Mouse (Mus musculus) embryo, embryonic 9.5 days (tissue): ENCODE results near the gene Zswim5.
A peak's percentile ranks its signal among the peaks of the same experiment; 100 is the strongest.
"Not testable (repeated sequence)": the region's sequence is repeated elsewhere in the genome, so short reads cannot be mapped to it uniquely, and the experiment has no call there.

Experiments
- DNase-seq: peaks from one replicate; pipeline ENCODE4 v3.0.0-alpha.2; 2017; ENCODE audit errors: extremely low spot score

The Zswim5 gene

GRCm38 (mm10) chr4:116876995-116877728 lies at the start of gene Zswim5:
TSS of gene Zswim5 (plus strand) at chr4:116877376.
- peak; percentile 84 for DNase-seq

DNA sequence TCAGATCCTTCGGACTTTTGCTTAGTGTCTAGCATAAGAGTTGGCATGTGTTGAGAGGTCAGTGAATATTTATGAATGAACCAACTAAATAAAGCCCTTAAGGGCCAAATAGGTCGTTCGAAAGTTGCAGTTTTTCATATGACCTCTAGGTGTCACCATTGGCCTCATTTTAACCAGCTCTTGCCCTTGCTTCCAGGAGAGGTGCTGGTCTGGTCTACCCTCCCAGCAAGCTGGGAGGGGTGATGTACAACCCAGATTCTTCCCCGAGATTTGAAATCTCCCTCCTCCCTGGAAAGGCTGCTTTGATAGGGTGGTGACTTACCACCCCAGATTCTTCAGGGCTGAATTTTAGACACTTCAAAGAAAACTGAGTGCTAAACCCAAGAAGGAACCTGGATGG lies 49.4 kb upstream of the Zswim5 start:
- DNase-seq, result peak; percentile 69

DNA sequence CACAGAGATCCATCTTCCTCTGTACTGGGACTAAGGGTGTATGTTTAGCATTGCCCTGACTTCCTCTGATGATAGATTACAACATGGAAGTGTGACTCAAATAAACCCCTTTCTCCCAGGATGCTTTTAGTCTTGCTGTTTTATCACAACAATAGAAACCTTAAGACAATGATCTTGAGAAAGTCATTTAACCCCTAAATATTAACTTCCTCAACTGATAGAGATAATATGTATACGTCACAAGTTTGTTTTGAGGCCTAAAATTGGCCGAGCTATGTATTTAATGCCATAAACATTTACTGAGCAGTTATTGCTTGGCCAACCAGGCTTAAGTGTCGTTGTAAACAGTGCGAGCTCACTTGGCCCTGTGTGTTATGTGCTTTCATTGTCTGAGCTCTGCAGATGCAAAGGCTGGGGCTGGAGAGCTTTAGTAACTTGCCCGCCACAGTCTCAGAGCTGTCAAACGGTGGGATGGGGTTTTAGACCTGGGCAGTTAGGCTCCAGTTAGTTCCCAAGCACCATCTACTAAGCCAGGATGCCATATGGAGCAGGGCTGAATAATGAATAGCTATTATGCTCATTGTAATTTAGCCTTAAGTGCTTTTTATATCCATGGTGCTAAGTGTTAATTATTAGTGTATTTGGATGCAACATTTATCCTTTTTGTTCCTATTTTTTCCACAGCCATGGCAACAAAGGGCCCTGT lies 47.7 kb upstream of the Zswim5 start:
- no peak for DNase-seq

DNA sequence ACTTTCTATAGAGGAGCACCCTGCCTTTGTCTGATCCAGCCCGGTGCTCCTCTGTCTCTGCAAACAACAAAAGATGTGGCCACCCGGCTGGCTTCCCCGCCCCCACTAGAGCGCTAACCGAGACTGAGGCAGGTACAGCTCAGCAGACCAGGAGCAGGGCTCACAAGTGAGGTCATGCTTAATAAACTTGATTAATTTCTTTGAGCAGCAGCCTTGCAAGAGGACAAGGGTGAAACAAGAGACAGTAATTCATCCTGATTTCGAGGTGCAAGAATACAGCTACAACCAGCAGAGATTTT lies 47.2 kb upstream of the Zswim5 start:
- DNase-seq, result peak; percentile 50

GRCm38 (mm10) chr4:116838999-116839398 lies 38.2 kb upstream of the Zswim5 start:
- DNase-seq, result peak; percentile 53

- DNase-seq, result not testable (repeated sequence)
Observed at GRCm38 (mm10) chr4:116840096-116840495, 37.1 kb upstream of the Zswim5 start.

DNA sequence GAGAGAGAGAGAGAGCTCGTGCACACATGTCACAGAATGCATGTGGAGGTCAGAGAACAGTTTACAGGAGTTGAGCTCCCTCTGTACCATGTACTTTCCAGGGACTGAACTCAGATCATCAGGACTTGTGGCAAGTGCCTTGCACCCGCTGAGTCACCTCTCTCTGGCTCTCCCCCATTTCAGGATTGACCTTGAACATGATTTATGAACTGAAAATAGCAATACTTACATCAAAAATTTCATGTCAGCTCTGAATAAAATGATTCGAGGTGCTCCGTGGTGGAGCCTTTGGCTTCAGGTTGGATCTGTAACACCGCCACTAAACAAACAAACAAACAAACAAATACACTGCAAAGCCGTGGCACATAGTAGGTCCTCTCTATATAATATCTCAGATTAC lies 36.3 kb upstream of the Zswim5 start:
- no peak for DNase-seq

- DNase-seq, result no peak
Observed at GRCm38 (mm10) chr4:116844324-116844723, 32.9 kb upstream of the Zswim5 start.

DNA sequence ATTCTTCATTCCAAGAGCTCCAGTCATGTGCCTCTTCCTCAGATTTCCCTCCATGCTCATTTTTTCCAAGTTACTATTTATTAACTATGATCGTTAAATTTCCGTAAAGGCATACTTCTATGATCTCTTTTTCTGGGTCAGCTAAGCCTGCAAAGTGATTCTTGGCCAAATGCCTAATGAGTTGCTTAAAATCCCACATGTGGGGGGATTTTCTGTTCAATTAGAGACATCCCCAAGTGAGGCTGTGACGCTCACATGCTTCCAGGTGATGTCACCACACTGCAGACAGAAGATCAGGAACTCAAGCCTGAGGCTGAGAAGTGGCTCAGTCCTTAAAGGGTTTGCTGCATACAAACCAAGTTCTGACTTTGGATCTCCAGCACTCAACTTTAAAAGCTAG lies 27.3 kb upstream of the Zswim5 start:
- DNase-seq, result no peak

- DNase-seq, result no peak
Observed at GRCm38 (mm10) chr4:116854286-116854685, 22.9 kb upstream of the Zswim5 start.

- DNase-seq, result no peak
Observed at GRCm38 (mm10) chr4:116857203-116857602, 20.0 kb upstream of the Zswim5 start.

DNA sequence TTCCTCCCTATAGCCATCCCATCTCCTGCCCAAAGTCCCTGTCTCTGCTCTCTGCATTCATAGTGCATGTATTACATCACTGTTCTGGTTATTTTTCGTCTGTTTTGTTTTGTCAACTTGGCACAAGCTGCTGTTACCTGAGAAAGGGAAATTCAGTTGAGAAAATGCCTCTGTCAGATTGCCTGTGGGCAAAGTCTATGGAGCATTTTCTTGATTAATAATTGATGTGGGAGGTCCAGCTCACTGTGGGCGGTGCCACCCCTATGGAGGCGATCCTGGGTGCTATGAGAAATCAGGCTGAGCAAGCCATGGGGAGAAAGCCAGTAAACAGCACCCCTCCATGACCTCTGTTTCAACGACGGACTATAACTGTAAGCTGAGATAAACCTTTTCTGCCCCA lies 17.5 kb upstream of the Zswim5 start:
- no peak for DNase-seq

DNA sequence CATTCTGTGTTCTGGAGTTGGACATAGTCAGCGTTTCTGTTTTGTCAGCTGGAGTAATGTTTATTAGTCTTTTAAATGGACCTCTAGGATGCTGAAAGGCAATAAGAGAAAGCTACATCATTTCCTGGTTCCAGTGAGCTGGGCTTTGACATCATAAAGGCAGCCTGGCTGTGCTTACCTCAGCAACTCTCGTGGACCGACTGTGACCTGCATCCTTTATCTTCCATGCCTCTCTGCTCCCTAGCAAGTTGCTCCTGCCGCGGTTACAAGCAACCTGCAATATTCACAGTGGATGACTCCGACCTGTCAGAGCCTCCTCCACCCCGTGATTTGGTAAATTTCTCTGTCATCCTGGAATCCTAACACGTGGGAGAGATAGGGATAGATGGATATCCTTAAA lies 15.2 kb upstream of the Zswim5 start:
- no peak for DNase-seq

GRCm38 (mm10) chr4:116869898-116870297 lies 7.3 kb upstream of the Zswim5 start:
- DNase-seq, result no peak

- DNase-seq, result no peak
Observed at GRCm38 (mm10) chr4:116874595-116874994, 2.6 kb upstream of the Zswim5 start.

DNA sequence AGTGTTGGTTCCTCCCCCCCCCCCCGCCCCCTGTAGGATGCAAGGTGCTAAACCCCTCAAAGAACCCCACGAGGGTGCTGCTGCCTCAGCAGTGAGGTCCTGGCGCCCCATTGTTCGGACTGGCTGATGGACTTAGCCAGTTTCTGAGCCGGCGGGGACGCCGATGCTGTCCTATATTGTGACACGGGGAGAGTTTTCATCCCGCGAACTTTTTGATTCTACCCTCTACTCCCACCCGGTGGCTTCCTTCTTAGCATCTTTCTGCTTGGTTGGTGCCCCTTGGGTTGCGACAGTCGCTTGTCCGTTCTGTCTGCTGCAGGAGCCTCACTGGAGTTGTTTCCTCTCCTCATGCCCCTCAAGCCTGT lies 564 bp upstream of the Zswim5 start:
- DNase-seq, result peak; percentile 81

GRCm38 (mm10) chr4:116877729-116878321 lies 649 bp downstream of the Zswim5 start:
- peak; percentile 61 for DNase-seq

- DNase-seq, result peak; percentile 45
Observed at GRCm38 (mm10) chr4:116878491-116878890, 1.3 kb downstream of the Zswim5 start.

- no peak for DNase-seq
Observed at GRCm38 (mm10) chr4:116882679-116883078, 5.5 kb downstream of the Zswim5 start.

DNA sequence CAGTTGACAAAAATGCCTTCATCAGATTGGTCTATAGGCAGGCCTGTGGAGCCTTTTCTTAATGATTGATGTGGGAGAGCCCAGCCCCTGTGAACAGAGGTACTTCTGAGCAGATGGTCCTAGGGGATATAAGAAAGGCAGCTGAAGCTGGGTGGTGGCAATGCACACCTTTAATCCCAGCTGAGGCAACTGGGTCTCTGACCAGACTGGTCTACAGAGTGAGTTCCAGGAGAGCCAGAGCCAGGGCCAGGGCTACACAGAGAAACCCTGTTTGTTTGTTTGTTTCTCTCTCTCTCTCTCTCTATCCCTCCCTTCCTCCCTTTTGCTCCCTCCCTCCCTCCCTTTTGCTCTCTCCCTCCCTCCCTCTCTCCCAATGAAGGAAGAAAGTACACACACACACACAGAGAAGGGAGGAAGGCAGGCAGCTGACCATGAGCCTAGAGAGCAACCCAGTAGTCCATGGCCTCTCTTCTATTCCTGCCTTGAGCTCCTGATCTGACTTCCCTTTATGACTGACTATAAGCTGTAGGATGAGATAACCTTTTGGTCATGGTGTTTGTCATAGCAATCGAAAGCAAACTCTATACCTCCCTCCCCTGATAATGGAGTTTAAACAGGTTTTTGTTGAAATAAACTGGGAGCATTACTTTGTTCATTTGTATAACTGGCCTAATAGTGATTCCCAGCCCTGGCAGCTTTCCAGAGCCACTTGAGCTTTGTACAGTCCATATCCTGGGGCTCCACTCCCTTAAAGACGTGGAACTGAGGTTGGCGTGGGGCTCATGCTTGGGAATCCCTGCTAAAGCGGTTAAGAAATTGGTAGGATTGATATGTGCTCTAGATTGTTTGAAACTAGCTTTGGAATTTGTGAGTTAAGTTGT lies 17.3 kb downstream of the Zswim5 start:
- no peak for DNase-seq

DNA sequence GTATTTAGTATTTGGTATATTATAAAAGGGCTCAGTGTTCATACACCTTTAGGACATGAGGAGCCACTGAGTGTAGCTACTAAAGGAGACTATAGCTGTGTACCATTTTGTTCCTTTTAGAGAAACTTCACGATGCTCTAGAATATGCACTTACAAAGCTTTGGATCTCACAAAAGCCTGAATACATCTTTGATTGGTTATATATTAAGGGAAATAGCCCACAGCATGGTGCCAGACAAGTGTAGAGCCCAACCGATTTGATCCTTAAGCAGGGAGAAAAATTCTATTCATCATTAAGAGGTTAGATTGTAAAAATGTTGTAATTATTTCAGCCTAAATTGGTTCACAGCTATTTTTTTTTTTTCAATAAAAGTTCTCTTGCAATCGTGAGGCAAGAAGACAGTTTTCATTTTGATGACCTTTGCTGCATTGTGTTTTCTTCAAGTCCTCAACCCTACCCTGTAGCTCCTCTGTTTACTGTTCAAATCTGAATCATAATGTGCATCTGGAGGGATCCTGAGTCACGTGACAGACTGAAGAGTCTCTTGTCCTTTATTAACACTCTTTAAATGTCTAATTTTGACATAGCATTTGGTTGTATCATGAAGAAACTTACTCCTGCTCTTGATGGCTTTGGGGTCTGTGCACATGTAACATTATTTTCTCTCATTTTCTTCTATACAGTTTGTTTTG lies 33.5 kb downstream of the Zswim5 start:
- no peak for DNase-seq

GRCm38 (mm10) chr4:116911202-116911601 lies 34.0 kb downstream of the Zswim5 start:
- DNase-seq, result no peak
